Mouse (Mus musculus) embryonic facial prominence, embryonic 11.5 days (tissue): ENCODE measurements around the gene Ginm1. TPM values are rescaled to one million over a fixed set of nuclear protein-coding genes. Genes with fewer than 3 reads are reported as not detected.

Experiments
- ATAC-seq: fragments of 200-750 bp; cut with Nextera tagmentation; replicated peaks from 2 replicates; pipeline ENCODE4 v1.8.0; 2017; ENCODE audit warnings: low read depth; ENCODE audit not compliant: insufficient number of reproducible peaks, low FRiP score, low TSS enrichment
- DNase-seq: peaks from one replicate; pipeline ENCODE4 v3.0.0-alpha.2; 2015; ENCODE audit warnings: low spot score
- H3K27ac ChIP-seq: fragments of 300-500 bp; sonication (generic); replicated peaks from 2 replicates; pipeline ENCODE4 v1.5.1; 2014; ENCODE audit warnings: mild to moderate bottlenecking, low read depth, low read length, control low read depth
- H3K27me3 ChIP-seq: fragments of 300-500 bp; sonication (generic); 2 replicates; pipeline ENCODE4 v1.6.1; 2014; ENCODE audit warnings: mild to moderate bottlenecking, low read length, moderate library complexity, mixed read lengths; ENCODE audit not compliant: control insufficient read depth, insufficient read depth
- H3K36me3 ChIP-seq: fragments of 300-500 bp; sonication (generic); replicated peaks from 2 replicates; pipeline ENCODE4 v1.6.1; 2014; ENCODE audit warnings: low read depth, mild to moderate bottlenecking, low read length, moderate library complexity, mixed read lengths; ENCODE audit not compliant: control insufficient read depth, insufficient read depth
- H3K4me1 ChIP-seq: fragments of 300-500 bp; sonication (generic); 2 replicates; pipeline ENCODE4 v1.6.1; 2014; ENCODE audit warnings: low read length, mixed read lengths; ENCODE audit not compliant: control insufficient read depth, insufficient read depth
- H3K4me2 ChIP-seq: fragments of 300-500 bp; sonication (generic); 2 replicates; pipeline ENCODE4 v1.6.1; 2014; ENCODE audit warnings: low read depth, mild to moderate bottlenecking, control low read depth, low read length, moderate library complexity
- H3K4me3 ChIP-seq: fragments of 300-500 bp; sonication (generic); 2 replicates; pipeline ENCODE4 v1.5.1; 2014; ENCODE audit warnings: low read depth, low read length, control low read depth
- H3K9ac ChIP-seq: fragments of 300-500 bp; sonication (generic); replicated peaks from 2 replicates; pipeline ENCODE4 v1.6.1; 2014; ENCODE audit warnings: mild to moderate bottlenecking, control low read depth, low read length
- H3K9me3 ChIP-seq: fragments of 300-500 bp; sonication (generic); replicated peaks from 2 replicates; pipeline ENCODE4 v1.6.1; 2016; ENCODE audit warnings: mild to moderate bottlenecking, low read length, inconsistent platforms, mixed read lengths; ENCODE audit not compliant: control insufficient read depth
- WGBS: fragments of 180-500 bp; shearing (Covaris S2); extraction: QIAGEN DNeasy Blood & Tissue Kit; methylation state at CpG from one replicate; pipeline ENCODE4 v1.1.7; 2014; 5-methylcytosine and 5-hydroxymethylcytosine counted together
- polyA plus RNA-seq: library from polyadenylated mRNA; unstranded; fragments of >200 nt; fragmentation: Nextera tagmentation; extraction: Ambion mirVana; gene quantifications from 2 replicates; pipeline ENCODE4 v1.2.1, GENCODE M21; 2014

Ginm1 gene
- polyA plus RNA-seq: 61.6 and 61.7 TPM in 2 replicates

DNA sequence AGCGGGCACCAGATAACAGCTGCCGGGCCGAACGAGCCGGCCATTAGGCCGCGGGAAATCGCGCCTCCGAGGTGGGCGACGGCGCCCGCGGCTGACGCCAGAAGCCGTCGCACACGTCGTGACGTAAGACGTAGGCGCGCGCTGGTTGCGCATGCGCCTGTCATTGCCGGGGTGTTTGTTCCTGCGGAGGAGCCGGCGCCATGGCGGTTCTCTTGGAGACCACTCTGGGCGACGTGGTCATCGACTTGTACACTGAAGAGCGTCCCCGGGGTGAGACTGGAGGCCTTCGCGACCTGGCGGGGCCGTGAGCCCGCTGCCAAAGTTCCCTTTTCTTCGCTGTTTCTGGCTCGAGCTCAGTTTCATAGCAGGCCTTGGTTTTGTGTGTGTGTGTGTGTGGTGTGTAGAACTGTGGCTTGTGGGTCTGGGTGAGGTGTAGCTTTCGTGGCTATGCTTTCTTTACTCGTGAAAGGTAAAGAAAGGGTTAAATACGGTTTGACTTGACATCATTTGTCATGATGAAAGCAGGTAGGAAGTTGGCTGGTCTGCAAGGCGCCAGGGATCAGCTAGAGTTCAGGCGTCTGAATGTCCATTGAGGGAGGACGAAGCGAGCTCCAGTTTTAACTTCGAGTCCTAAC lies at the start of gene Ginm1, which contains the start of gene Ppil4:
Ginm1 (minus strand) TSS at position 74 of the 635 bp plus-strand sequence.
Ppil4 (plus strand) TSS at position 141 of the 635 bp plus-strand sequence.
- H3K4me1 ChIP-seq: no peaks in the 10 kb centered on the region
- under 1% methylated on average over 51 of the region's 52 CpGs for WGBS
- ATAC-seq (peak; percentile 86), DNase-seq (peak; percentile 96)
- H3K9ac ChIP-seq: peak within 1 kb of the TSS; percentile 91
- no peaks in the 10 kb centered on the region for H3K9me3 ChIP-seq
- H3K27ac ChIP-seq: no peak within 1 kb of the TSS
- H3K27me3 ChIP-seq: no peaks in the 10 kb centered on the region
- peak within 1 kb of the TSS; percentile 70 for H3K4me2 ChIP-seq
- H3K4me3 ChIP-seq: peak within 1 kb of the TSS; percentile 77
- peaks cover 5% of the 10 kb centered on the region for H3K36me3 ChIP-seq

DNA sequence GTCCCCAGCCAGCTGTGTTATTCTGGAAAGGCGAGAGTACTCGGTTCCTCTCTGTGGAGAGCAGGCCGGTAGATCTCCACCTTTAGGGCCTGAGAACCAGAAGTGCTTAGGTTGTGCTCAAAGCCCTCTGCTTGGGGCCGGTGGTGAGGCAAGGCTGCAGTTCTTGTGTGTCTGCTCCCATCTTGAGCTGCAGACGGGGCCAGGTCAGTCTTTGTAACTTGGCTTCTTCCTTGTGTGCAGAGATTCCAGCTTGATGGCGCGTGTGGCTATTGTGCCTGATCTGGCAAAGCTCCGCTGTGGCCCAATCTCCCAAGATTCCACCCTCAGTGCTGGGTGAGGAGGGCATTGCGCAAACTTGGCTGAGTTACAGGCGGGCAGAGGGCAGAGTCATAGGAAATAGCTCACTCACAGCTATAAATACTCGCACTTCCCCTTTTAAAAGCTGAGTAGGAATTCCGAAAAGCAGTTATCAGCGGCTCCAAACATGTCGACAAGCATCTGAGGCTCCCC lies 49.0 kb upstream of the Ginm1 start:
- H3K9ac ChIP-seq: no peak overlapping the region
- ATAC-seq (no peak), DNase-seq (no peak)
- no peaks in the 10 kb centered on the region for H3K36me3 ChIP-seq
- H3K27ac ChIP-seq: no peak overlapping the region
- H3K9me3 ChIP-seq: no peaks in the 10 kb centered on the region
- H3K4me2 ChIP-seq: no peak overlapping the region
- no peaks in the 10 kb centered on the region for H3K4me1 ChIP-seq
- WGBS: 72% methylated on average over 14 of the region's 14 CpGs
- H3K27me3 ChIP-seq: no peaks in the 10 kb centered on the region
- H3K4me3 ChIP-seq: no peak overlapping the region

DNA sequence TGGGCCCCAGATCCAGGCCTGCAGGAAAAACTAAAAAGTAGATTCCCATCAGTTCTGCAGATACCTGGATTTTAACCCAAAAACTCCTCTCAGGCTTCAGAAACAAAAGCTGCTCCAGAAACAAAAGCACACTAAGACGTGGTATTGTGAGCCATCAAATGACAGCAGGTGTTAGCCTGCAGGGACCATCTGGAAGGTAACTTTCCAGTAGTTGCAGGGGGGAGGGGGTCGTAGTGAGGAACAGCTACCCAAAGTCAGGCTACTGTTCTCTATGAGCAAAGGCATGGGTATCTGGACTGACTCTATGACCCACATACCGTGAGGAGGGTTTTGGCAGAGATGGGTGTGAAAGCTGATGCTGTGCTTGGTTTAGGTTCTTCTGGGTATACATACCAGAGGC lies 48.2 kb upstream of the Ginm1 start:
- no peaks in the 10 kb centered on the region for H3K36me3 ChIP-seq
- H3K27ac ChIP-seq: no peak overlapping the region
- H3K9ac ChIP-seq: no peak overlapping the region
- H3K4me3 ChIP-seq: no peak overlapping the region
- H3K4me2 ChIP-seq: no peak overlapping the region
- no peaks in the 10 kb centered on the region for H3K4me1 ChIP-seq
- 51% methylated on average over 3 of the region's 3 CpGs for WGBS
- ATAC-seq (no peak), DNase-seq (no peak)
- H3K27me3 ChIP-seq: no peaks in the 10 kb centered on the region
- no peaks in the 10 kb centered on the region for H3K9me3 ChIP-seq

DNA sequence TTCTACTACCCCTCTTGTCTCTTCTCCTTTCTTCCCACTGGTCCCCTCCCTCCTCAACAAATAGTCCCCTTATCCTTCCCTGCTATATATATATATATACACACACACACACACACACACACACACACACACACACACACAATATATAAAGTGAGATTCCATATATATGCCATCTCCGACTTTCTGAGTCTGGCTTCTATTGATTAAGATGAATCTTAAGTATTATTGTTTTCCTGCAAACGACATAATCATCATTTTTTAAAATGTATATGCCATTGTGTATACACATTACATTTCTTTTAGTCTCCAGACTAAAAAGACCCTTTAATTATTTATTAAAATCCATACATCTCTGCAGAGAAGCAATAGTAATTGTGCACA lies 47.7 kb upstream of the Ginm1 start:
- 88% methylated on average over 2 of the region's 2 CpGs for WGBS
- Histone ChIP-seq H3K9ac (no peak overlapping the region), H3K9me3 (no peaks in the 10 kb centered on the region), H3K4me1 (no peaks in the 10 kb centered on the region), H3K4me3 (no peak overlapping the region), H3K27me3 (no peaks in the 10 kb centered on the region), H3K36me3 (no peaks in the 10 kb centered on the region), H3K4me2 (no peak overlapping the region), H3K27ac (no peak overlapping the region)
- ATAC-seq (no peak), DNase-seq (no peak)

DNA sequence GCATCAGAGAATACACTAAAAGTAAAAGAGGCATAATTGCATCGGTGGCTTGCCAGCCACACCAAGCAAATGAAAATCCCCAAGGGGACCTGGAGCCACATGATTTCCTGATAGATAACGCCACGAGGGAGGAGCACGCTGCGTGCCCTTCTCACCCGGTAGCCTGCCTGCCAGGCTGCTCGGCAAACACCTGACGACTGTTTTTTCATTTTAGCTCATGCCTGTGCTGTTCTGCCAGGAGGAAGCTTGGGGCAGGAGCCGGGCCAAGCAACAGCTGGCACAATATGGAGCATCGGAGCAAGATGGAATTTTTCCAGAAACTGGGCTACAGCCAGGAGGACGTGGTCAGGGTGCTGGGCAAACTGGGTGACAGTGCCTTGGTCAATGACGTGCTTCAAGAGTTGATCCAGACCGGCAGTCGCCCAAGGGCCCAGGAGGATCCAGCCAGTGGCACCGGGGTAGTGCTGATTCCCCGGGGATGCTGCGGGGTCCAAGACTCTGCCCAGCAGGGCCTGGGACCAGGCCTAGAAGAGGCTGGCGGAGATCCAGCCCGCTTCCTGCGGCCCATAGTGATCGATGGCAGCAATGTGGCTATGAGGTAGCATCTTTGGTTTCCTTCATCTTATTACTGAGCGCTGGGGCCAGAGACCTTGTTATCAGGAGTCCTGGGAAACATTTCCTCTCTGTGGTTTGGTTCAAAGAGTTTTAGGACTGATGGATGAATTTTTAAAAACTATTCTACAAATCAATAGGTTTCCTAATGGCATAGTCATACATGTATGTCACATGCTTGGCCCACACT lies 47.1 kb upstream of the Ginm1 start:
- H3K4me1 ChIP-seq: no peaks in the 10 kb centered on the region
- H3K9me3 ChIP-seq: no peaks in the 10 kb centered on the region
- no peak overlapping the region for H3K9ac ChIP-seq
- no peaks in the 10 kb centered on the region for H3K36me3 ChIP-seq
- H3K4me2 ChIP-seq: no peak overlapping the region
- H3K27ac ChIP-seq: no peak overlapping the region
- no peaks in the 10 kb centered on the region for H3K27me3 ChIP-seq
- no peak overlapping the region for H3K4me3 ChIP-seq
- ATAC-seq (no peak), DNase-seq (no peak)
- 85% methylated on average over 22 of the region's 22 CpGs for WGBS

DNA sequence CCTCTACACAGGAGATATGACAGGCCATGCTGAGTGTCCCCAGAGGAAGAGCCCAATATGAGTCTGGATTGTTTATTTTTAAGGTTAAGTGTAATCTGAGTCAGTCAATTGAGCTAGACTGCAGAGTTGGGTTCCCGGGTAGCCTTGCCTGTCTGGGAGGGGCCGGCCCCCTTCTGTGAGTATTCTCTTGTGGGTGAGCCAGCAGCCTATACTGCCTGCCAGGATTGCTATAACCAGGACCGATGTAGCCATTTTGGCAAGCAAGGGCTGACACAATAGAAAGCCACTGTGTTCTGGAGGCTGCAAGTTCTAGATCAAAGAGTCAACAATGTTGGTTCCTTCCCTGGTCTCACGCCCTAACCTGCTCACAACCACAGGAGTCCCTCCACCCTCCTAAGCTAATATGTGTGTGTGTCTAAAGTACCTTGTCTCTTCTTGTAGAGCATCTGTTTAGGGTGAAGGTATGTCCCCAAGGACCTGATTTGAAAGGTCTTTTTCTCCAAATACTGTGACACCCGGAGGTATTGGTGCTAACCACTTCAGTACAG lies 46.3 kb upstream of the Ginm1 start:
- Histone ChIP-seq H3K9me3 (no peaks in the 10 kb centered on the region), H3K27ac (no peak overlapping the region), H3K27me3 (no peaks in the 10 kb centered on the region), H3K36me3 (no peaks in the 10 kb centered on the region), H3K4me1 (no peaks in the 10 kb centered on the region), H3K4me2 (no peak overlapping the region), H3K9ac (no peak overlapping the region), H3K4me3 (no peak overlapping the region)
- no peak for ATAC-seq
- DNase-seq: no peak
- 72% methylated on average over 5 of the region's 5 CpGs for WGBS

- no peaks in the 10 kb centered on the region for H3K4me1 ChIP-seq
- H3K4me3 ChIP-seq: no peak overlapping the region
- H3K4me2 ChIP-seq: no peak overlapping the region
- H3K27ac ChIP-seq: no peak overlapping the region
- DNase-seq (no peak), ATAC-seq (no peak)
- 89% methylated on average over 8 of the region's 8 CpGs for whole genome bisulfite sequencing
- no peak overlapping the region for H3K9ac ChIP-seq
- no peaks in the 10 kb centered on the region for H3K27me3 ChIP-seq
- no peaks in the 10 kb centered on the region for H3K36me3 ChIP-seq
- H3K9me3 ChIP-seq: no peaks in the 10 kb centered on the region
Observed at GRCm38 (mm10) chr10:7838036-7838435, 45.4 kb upstream of the Ginm1 start.

- H3K9me3 ChIP-seq: no peaks in the 10 kb centered on the region
- no peak overlapping the region for H3K27ac ChIP-seq
- H3K4me3 ChIP-seq: no peak overlapping the region
- H3K9ac ChIP-seq: no peak overlapping the region
- no peaks in the 10 kb centered on the region for H3K4me1 ChIP-seq
- DNase-seq (no peak), ATAC-seq (no peak)
- 85% methylated on average over 8 of the region's 8 CpGs for WGBS
- H3K36me3 ChIP-seq: no peaks in the 10 kb centered on the region
- no peaks in the 10 kb centered on the region for H3K27me3 ChIP-seq
- H3K4me2 ChIP-seq: no peak overlapping the region
Observed at GRCm38 (mm10) chr10:7837446-7837845, 44.8 kb upstream of the Ginm1 start.
